Mouse (Mus musculus) embryonic facial prominence, embryonic 14.5 days (tissue): ENCODE measurements around the gene Mtpn. TPM values are rescaled to one million over a fixed set of nuclear protein-coding genes. Genes with fewer than 3 reads are reported as not detected.

Experiments
- ATAC-seq: fragments of 200-750 bp; cut with Nextera tagmentation; 2 replicates; pipeline ENCODE4 v1.8.0; 2017; ENCODE audit warnings: low read depth, moderate number of reproducible peaks, moderate TSS enrichment
- DNase-seq: peaks from one replicate; pipeline ENCODE4 v3.0.0-alpha.2; 2015; ENCODE audit warnings: low spot score
- H3K27ac ChIP-seq: fragments of 300-500 bp; sonication (generic); replicated peaks from 2 replicates; pipeline ENCODE4 v1.5.1; 2014; ENCODE audit warnings: low read depth, mild to moderate bottlenecking, low read length, moderate library complexity
- H3K27me3 ChIP-seq: fragments of 300-500 bp; sonication (generic); replicated peaks from 2 replicates; pipeline ENCODE4 v1.6.1; 2014; ENCODE audit warnings: low read length; ENCODE audit not compliant: control insufficient read depth, insufficient read depth
- H3K36me3 ChIP-seq: fragments of 300-500 bp; sonication (generic); 2 replicates; pipeline ENCODE4 v1.6.1; 2014; ENCODE audit warnings: low read length, mixed read lengths; ENCODE audit not compliant: control insufficient read depth, insufficient read depth
- H3K4me1 ChIP-seq: fragments of 300-500 bp; sonication (generic); 2 replicates; pipeline ENCODE4 v1.6.1; 2014; ENCODE audit warnings: antibody characterized with exemption, low read length; ENCODE audit not compliant: control insufficient read depth, insufficient read depth
- H3K4me2 ChIP-seq: fragments of 300-500 bp; sonication (generic); 2 replicates; pipeline ENCODE4 v1.6.1; 2014; ENCODE audit warnings: low read depth, mild to moderate bottlenecking, low read length, moderate library complexity, mixed read lengths
- H3K4me3 ChIP-seq: fragments of 300-500 bp; sonication (generic); 2 replicates; pipeline ENCODE4 v1.5.1; 2014; ENCODE audit warnings: low read depth, mild to moderate bottlenecking, low read length
- H3K9ac ChIP-seq: fragments of 300-500 bp; sonication (generic); 2 replicates; pipeline ENCODE4 v1.6.1; 2014; ENCODE audit warnings: low read depth, mild to moderate bottlenecking, low read length, moderate library complexity, mixed read lengths
- H3K9me3 ChIP-seq: fragments of 300-500 bp; sonication (generic); 2 replicates; pipeline ENCODE4 v1.6.1; 2016; ENCODE audit warnings: low read length; ENCODE audit not compliant: control insufficient read depth
- WGBS: fragments of 180-500 bp; shearing (Covaris S2); extraction: QIAGEN DNeasy Blood & Tissue Kit; methylation state at CpG from one replicate; pipeline ENCODE4 v1.1.7; 2014; 5-methylcytosine and 5-hydroxymethylcytosine counted together
- polyA plus RNA-seq: library from polyadenylated mRNA; unstranded; fragments of >200 nt; fragmentation: Nextera tagmentation; extraction: Ambion mirVana; gene quantifications from 2 replicates; pipeline ENCODE4 v1.2.1, GENCODE M21; 2014

Mtpn gene
- 112 and 115 TPM in 2 replicates for polyA plus RNA-seq

GRCm38 (mm10) chr6:35539304-35540009 lies at the start of gene Mtpn:
Gene Mtpn (minus strand): TSS chr6:35539888.
- WGBS, result under 1% methylated on average over 46 of the region's 61 CpGs
- Histone ChIP-seq H3K9me3 (no peaks in the 10 kb centered on the region), H3K27me3 (no peaks in the 10 kb centered on the region), H3K4me3 (peak within 1 kb of the TSS; percentile 100), H3K9ac (peak within 1 kb of the TSS; percentile 96), H3K4me1 (peaks cover 16% of the 10 kb centered on the region), H3K4me2 (peak within 1 kb of the TSS; percentile 84), H3K27ac (peak within 1 kb of the TSS; percentile 90), H3K36me3 (no peaks in the 10 kb centered on the region)
- ATAC-seq, result peak; percentile 100
- DNase-seq, result peak; percentile 99

DNA sequence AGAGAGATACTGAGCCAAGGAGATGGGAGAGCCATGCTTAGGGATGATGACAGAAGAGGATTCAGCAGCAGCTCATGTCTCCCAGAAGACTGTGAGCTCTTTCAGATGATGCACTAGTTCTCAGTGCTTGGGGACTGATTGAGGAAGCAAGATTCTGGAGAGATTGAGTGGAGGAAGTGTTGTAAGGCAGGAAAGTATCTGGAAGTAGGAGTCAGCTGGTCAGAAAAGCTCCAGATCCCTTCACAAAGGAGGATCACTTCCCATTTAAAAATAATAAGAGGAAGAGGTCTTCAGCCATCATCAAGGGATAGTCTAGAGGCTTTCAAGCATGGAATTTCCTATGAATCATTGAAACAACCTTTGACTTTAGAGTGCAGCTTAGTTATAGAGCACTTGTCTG lies 29.0 kb upstream of the Mtpn start:
- Histone ChIP-seq H3K4me3 (no peak overlapping the region), H3K9me3 (no peaks in the 10 kb centered on the region), H3K4me2 (no peak overlapping the region), H3K27me3 (no peaks in the 10 kb centered on the region), H3K27ac (no peak overlapping the region), H3K9ac (no peak overlapping the region), H3K4me1 (no peaks in the 10 kb centered on the region), H3K36me3 (no peaks in the 10 kb centered on the region)
- no peak for ATAC-seq
- no peak for DNase-seq

- no peaks in the 10 kb centered on the region for H3K9me3 ChIP-seq
- H3K4me1 ChIP-seq, result no peaks in the 10 kb centered on the region
- no peak overlapping the region for H3K9ac ChIP-seq
- DNase-seq, result peak; percentile 72
- no peaks in the 10 kb centered on the region for H3K27me3 ChIP-seq
- ATAC-seq, result no peak
- H3K27ac ChIP-seq, result no peak overlapping the region
- H3K4me3 ChIP-seq, result no peak overlapping the region
- H3K36me3 ChIP-seq, result no peaks in the 10 kb centered on the region
- no peak overlapping the region for H3K4me2 ChIP-seq
These were observed 28.1 kb upstream of the Mtpn start for GRCm38 (mm10) chr6:35567755-35568154.

GRCm38 (mm10) chr6:35559950-35560349 lies 20.3 kb upstream of the Mtpn start:
- Histone ChIP-seq H3K27me3 (no peaks in the 10 kb centered on the region), H3K4me2 (no peak overlapping the region), H3K36me3 (no peaks in the 10 kb centered on the region), H3K4me1 (no peaks in the 10 kb centered on the region), H3K9ac (no peak overlapping the region), H3K4me3 (no peak overlapping the region), H3K27ac (no peak overlapping the region), H3K9me3 (no peaks in the 10 kb centered on the region)
- ATAC-seq (no peak), DNase-seq (no peak)
- WGBS, result 51% methylated on average over 2 of the region's 2 CpGs

DNA sequence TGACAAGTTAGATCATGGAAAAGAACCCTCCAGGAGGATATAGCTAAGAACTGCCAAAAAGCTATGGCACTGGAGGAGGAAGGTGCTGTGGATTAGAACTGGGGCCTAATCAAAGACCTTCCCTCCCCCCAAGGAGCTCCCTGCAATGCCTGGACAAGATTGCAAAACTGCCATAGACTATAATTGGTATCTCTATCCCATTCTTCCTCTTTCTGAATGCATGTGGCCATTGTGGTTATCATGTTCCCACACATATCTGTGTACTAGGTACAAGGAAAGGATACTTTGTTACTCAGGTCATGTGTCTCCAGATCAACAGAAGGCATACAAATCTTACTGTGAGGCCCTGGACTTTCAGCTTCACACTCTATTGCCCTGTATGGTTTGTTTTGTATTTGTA lies 4.7 kb upstream of the Mtpn start:
- no peak overlapping the region for H3K4me2 ChIP-seq
- no peak overlapping the region for H3K9ac ChIP-seq
- no peak for ATAC-seq

DNA sequence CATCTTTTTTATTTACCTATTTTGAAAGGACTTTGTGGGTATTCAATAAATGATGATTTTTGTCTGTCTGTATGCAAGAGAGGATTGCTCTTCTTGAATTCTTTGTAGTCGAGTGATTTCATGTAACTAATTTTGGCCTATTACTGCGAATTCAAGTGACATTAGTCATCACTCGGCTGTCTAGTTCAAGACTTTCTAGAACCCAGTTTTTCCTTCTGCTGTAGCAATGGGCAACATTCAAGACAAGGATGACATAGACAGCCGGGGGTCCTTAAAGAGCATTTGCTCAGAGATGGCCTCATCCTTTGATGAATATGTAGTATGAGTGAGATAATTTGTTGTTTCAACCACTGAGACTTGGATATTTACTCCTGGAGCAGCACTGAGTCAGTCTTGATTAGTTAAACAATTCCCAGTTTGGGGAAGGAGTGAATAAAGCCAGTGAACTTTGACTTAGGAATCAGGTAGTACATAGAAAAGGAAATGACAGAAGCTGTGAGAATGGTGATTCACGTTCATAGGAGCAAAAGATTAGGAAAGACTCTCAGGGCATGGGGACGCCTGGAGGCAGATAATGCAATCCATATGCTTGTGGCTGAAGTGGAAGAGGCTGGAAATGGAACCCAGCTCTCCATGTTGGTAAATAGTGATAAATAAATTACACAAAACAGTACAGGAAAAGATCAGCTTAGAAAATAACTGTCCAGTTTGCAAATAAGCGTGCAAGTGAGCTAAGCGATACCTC lies 3.1 kb upstream of the Mtpn start:
- Histone ChIP-seq H3K27me3 (no peaks in the 10 kb centered on the region), H3K4me3 (no peak overlapping the region), H3K9me3 (peaks cover 4% of the 10 kb centered on the region; the same call in 1 of the 2 replicates), H3K4me2 (no peak overlapping the region), H3K36me3 (no peaks in the 10 kb centered on the region), H3K4me1 (peaks cover 8% of the 10 kb centered on the region), H3K9ac (no peak overlapping the region), H3K27ac (no peak overlapping the region)
- ATAC-seq (no peak), DNase-seq (no peak)
- WGBS, result 68% methylated on average over 8 of the region's 8 CpGs

More for the DNA sequence above, 4.7 kb upstream of the Mtpn start:
- peaks cover 4% of the 10 kb centered on the region; the same call in 1 of the 2 replicates for H3K9me3 ChIP-seq
- H3K27me3 ChIP-seq, result no peaks in the 10 kb centered on the region
- H3K4me3 ChIP-seq, result no peak overlapping the region
- DNase-seq, result no peak
- H3K27ac ChIP-seq, result no peak overlapping the region
- H3K4me1 ChIP-seq, result no peaks in the 10 kb centered on the region
- H3K36me3 ChIP-seq, result no peaks in the 10 kb centered on the region

DNA sequence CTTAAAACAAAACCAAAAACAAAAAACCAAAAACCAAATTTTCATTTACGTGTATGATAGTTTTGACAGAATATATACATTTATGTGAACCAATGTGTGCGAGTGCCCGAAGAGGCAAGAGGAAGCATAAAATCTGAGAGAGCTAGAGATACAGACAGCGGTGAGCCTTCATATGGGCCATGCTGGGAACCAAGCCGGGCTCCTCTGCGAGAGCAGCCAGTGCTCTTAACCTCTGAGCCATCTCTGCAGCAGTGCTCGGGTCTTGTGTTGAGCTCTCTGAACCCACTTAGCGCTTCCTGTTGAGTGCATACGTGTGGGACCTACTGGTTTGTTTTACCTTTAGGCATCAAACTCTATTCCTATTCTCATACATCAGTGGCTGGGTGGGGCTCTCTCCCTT lies 689 bp upstream of the Mtpn start:
- ATAC-seq, result no peak
- Histone ChIP-seq H3K4me2 (no peak overlapping the region), H3K27me3 (no peaks in the 10 kb centered on the region), H3K27ac (no peak overlapping the region), H3K4me3 (no peak overlapping the region), H3K36me3 (no peaks in the 10 kb centered on the region), H3K9ac (no peak overlapping the region), H3K9me3 (no peaks in the 10 kb centered on the region), H3K4me1 (peaks cover 16% of the 10 kb centered on the region)
- WGBS, result 91% methylated on average over 9 of the region's 9 CpGs
- no peak for DNase-seq

DNA sequence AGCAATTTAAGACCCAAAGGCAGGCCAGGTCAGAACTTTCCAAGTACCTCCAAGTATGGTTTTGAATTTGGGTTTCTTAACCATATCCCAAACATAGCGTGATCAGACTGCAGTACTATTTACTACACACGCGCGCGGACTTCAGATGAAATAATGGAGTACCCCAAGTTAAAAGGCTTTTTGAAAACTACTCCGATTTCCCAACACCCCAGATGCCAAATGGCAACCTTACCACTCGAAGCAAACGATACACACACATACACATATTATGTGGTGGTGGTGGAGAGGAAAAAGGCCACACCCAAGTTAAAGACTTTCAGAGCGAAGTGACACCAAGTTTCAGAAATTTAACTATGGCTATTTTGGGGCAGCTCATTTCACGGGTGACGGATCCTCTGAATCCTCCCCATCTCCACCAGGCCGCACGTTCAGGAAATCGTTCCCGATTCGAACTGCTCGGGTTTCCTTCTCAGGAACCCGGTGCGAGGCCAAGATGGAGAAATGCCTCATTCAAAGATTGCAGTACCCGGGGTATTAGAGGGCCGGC lies 858 bp downstream of the Mtpn start:
- 3% methylated on average over 21 of the region's 21 CpGs for WGBS
- peak overlapping the region; percentile 100 for H3K4me3 ChIP-seq
- H3K27me3 ChIP-seq, result no peaks in the 10 kb centered on the region
- H3K36me3 ChIP-seq, result no peaks in the 10 kb centered on the region
- H3K9me3 ChIP-seq, result no peaks in the 10 kb centered on the region
- no peak for ATAC-seq
- H3K9ac ChIP-seq, result peak overlapping the region; percentile 96
- peak; percentile 4 for DNase-seq
- H3K4me2 ChIP-seq, result peak overlapping the region; percentile 84
- peak overlapping the region; percentile 90 for H3K27ac ChIP-seq
- peaks cover 16% of the 10 kb centered on the region for H3K4me1 ChIP-seq
